Mouse (Mus musculus) v-Abl transformed pro-B cells (cell line): ENCODE results near the gene Gm10309.

ENCODE experiments used
- in situ Hi-C, 2 experiments: fragments of 400-800 bp; cut with MboI; formaldehyde crosslinking; loops; one replicate each; pipeline ENCODE4 v1.15.1; 2025; ENCODE audit not compliant: unreplicated experiment in 2 of 2

The Gm10309 gene

GRCm38 (mm10) chr17:86484087-86484737, 20.8 kb downstream of the Gm10309 start:
- in situ Hi-C loops = loop anchor here in 1 of 2 experiments (25.0 kb wide), 2 partner anchors 553 to 778 kb away; partner anchors contain the start of genes Cript, Mcfd2 and Pigf

DNA sequence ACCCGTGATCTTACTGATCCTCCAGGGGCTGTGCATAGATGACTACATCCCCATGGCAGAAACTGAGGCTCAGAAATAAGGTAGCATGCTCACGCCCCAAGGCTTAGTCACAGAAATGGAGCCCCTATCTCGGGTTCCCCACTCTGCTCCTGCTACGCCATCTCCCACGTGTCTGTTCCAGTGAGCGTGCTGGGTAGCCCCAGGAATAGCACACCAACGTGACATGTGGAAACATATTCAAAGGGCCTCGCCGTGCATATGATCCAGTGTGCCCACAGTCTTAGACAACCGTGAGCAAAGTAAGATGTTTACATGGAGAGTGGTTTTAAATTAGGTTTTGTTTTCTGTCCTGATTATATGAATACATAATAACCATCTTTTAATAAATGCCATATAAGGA, 22.4 kb downstream of the Gm10309 start:
- in situ Hi-C loops = loop anchor here in 1 of 2 experiments (25.0 kb wide), 2 partner anchors 555 to 780 kb away; partner anchors contain the start of genes Cript, Mcfd2 and Pigf

DNA sequence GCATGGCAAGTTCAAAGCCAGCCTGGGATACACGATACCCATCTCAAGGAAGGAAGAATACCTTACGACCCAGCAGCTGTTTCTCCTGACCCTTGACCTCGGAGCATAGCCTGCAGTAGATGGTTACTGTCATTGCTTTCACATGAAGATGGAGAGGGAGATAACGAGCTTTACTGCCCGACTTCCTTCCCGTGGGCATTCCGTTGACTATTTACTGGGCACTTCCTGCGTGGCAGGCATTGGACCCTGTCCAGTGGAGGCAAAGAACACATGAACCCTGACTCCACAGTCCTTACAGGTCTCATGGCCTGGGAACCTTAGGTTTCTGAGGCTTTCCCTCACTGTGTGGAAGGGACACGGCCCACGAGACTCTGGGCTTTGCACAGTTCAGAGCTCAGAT, 25.6 kb downstream of the Gm10309 start:
- in situ Hi-C loops = loop anchor here in 1 of 2 experiments (25.0 kb wide), 2 partner anchors 558 to 783 kb away; partner anchors contain the start of genes Cript, Mcfd2 and Pigf

GRCm38 (mm10) chr17:86477401-86477800, 27.6 kb downstream of the Gm10309 start:
- in situ Hi-C loops = loop anchor here in 1 of 2 experiments (25.0 kb wide), 2 partner anchors 560 to 785 kb away; partner anchors contain the start of genes Cript, Mcfd2 and Pigf

GRCm38 (mm10) chr17:86476674-86477073, 28.4 kb downstream of the Gm10309 start:
- in situ Hi-C loops = loop anchor here in 1 of 2 experiments (25.0 kb wide), 2 partner anchors 561 to 786 kb away; partner anchors contain the start of genes Cript, Mcfd2 and Pigf

DNA sequence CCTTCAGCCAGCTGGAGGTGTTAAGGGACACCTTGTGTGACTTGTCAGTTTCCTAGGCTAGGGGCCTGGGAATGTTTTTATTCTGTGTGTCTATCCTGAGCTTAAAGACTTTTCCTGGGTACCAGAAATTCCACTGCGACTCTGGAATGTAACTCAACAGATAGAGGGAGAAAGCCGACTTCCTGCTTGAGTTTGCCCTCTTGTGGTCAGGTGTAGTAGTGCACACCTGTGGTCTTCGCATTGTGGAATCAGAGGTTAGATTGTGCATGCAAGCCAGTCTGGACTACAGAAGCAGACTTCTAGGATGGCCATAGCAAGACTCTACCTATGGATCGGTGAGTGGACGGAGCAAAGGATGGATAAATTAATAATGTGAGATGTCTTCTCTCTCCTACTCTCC, 33.3 kb downstream of the Gm10309 start:
- in situ Hi-C loops = loop anchor here in 1 of 2 experiments (5.0 kb wide), 1 partner anchor 309 kb away; no protein-coding TSS in a partner anchor

DNA sequence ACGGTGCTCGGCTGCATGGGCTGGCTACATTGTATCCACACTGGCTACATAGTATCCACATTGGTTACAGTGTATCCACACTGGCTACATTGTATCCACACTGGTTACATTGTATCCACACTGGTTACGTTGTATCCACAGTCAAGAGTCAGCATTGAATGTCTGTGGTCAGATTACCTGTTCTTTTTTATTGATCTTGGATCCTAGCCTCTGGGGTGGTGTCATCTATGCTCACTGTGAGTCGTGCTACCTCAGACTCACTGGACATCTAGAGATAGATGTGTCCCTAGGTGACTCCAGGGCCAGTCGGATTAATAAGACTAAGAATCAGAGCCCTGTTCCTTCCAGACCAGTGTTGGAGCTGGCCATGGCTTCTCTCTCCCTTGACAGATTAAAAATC, 34.9 kb downstream of the Gm10309 start:
- in situ Hi-C loops = loop anchor here in 1 of 2 experiments (5.0 kb wide), 1 partner anchor 308 kb away; no protein-coding TSS in a partner anchor

GRCm38 (mm10) chr17:86467967-86468366, 37.1 kb downstream of the Gm10309 start:
- in situ Hi-C loops = no loop called here

- in situ Hi-C loops = no loop called here
These were observed 37.6 kb downstream of the Gm10309 start for GRCm38 (mm10) chr17:86467291-86467898.

GRCm38 (mm10) chr17:86466871-86467270, 38.2 kb downstream of the Gm10309 start:
- in situ Hi-C loops = no loop called here

DNA sequence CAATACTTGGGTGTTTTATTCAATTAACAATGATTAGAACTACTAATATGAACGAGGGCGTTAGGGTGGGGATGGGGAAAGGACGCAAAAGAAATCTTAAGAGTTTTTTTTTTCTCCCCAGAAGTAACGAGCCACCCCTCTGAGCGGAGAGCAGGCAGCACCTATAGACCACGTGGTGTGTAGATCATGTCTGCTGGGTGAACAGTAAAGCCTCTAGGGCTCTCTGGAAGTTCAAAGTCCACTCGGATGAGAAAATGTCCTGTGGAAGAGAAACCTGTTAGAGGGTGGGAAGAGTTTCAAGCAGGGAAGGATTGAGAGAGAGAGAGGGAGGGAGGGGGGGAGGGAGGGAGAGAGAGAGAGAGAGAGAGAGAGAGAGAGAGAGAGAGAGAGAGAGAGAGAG, 38.6 kb downstream of the Gm10309 start:
- in situ Hi-C loops = no loop called here

DNA sequence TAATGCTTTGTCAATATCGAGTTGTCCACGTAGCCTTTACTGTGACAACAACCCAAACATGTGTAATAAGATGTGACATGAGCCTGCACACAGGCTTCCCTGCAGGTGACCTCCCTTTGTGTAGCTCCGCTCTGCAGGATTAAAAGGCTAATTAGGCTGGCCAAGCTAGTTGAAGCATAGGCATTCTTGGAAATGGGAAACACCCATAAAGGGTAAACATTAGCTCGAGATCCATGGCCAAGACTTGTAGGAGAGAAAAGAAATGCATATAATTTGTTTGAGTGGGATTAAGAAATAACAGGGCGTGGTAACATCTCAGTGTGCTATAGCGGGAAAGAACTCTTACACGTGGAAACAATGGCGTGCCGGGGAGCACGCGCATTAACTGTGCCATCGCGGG, 39.2 kb downstream of the Gm10309 start:
- in situ Hi-C loops = no loop called here

GRCm38 (mm10) chr17:86464689-86465363, 40.2 kb downstream of the Gm10309 start:
- in situ Hi-C loops = no loop called here

GRCm38 (mm10) chr17:86464197-86464596, 40.8 kb downstream of the Gm10309 start:
- in situ Hi-C loops = no loop called here

GRCm38 (mm10) chr17:86463369-86463768, 41.7 kb downstream of the Gm10309 start:
- in situ Hi-C loops = no loop called here

DNA sequence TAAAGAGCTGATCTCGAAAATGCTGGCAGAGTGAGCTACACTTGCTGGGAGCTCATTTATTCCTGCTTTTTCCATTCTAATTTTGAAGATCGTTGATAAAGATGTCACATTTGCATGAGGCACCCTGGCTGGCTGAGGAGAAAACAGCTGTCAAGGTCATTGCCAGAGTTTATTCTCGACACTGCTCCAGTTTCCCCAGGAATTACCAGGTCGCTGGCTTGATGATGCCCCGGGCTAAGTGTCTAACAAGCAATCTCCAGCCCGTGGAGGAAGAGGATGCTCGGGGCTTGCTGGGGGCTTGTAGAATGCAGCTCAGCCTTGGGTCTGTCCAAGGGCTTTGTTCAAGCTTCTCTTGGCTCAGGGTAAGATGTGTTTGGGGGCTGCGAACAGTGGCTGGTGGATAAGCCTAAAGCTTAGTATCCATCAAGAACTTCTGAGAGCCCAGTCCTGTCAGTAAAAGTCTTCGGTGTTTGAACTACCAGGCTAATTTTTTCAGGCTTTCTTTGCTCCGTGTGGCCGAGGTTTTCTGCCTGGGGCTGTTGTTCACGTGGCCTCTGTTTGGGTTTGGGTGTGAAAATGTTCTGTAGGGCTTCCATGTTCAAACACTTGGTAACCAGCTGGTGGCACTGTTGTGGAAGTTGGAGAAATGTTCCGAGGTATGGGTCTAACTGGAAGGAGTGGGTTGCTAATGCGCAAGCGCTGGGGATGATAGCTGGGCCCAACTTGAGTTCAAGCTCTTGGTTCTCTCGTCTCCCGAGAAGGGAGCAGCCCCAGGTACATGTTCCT, 44.2 kb downstream of the Gm10309 start:
- in situ Hi-C loops = no loop called here

GRCm38 (mm10) chr17:86458302-86458980, 46.6 kb downstream of the Gm10309 start:
- in situ Hi-C loops = no loop called here

- in situ Hi-C loops = no loop called here
These were observed 48.5 kb downstream of the Gm10309 start for GRCm38 (mm10) chr17:86456512-86456911.

- in situ Hi-C loops = no loop called here
These were observed 50.7 kb downstream of the Gm10309 start for GRCm38 (mm10) chr17:86454351-86454706.
